Mouse (Mus musculus): Measurements from ENCODE around the gene Tmod2. TPM values are rescaled to one million over a fixed set of nuclear protein-coding genes. Genes with fewer than 3 reads are reported as not detected.
A peak's percentile ranks its signal among the peaks of the same experiment; 100 is the strongest.
"Not testable (repeated sequence)": the region's sequence is repeated elsewhere in the genome, so short reads cannot be mapped to it uniquely, and the experiment has no call there.

The Tmod2 gene
- 125 and 126 TPM in 2 replicates for total RNA-seq (2014; rRNA removed)
- polyA plus RNA-seq (2015; fragmentation: Nextera tagmentation; extraction: Ambion mirVana): 361 and 363 TPM in 2 replicates

DNA sequence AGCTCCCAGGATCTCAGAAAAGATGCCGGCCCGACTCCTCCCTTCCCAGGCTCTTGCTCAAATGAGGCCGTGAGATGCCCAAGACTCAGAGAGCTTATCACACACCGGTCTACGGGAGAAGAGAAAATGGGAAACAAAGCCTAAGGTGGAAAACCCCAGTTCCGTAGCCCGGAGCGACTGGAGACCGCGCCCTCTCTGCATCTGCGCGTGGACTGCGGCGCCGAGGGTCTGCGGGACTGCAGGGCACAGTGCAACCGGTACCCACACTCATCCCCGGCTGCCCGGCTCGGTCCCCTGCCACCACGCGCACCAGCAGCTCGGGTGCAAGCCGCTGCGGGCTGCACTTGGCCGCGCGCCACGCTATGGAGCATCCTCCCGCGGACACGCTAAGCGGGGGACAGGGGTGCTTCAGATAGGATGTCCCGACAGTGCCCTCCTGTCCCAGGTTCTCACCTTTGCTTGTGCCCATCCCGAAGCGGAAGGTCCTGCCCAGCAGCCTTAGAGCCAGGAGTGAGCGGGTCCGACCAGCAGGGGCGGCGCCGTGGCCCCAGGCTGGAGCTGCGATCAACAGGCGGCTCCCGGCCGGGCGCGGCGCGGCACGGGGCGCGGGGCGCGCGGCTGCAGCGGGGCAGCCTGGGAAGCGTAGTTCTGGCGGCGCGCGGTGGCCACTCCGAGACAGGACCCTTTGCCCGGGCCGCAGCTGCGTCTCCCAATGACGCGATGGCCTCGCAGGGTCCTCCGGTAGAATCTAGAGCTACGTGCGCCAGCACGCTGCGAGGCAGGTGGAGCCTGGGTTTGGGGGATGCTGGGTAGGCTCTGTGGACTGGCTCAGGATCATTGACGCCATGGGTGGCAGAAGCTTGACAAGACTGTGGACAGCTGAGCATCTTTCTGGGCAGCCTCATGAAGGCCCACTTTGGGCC is at the start of gene Tmod2:
TSS of gene Tmod2 (minus strand) at position 755 of the 923 bp plus-strand sequence.
- Histone ChIP-seq H3K27me3 (ENCODE audit: insufficient read depth, low read length) (no peaks in the 10 kb centered on the region), H3K36me3 (ENCODE audit: insufficient read depth, low read length) (no peaks in the 10 kb centered on the region), H3K4me2 (ENCODE audit: low read depth, low read length) (peak within 1 kb of the TSS; percentile 69), H3K9me3 (ENCODE audit: low read length) (no peaks in the 10 kb centered on the region), H3K27ac (peak within 1 kb of the TSS; percentile 95), H3K4me3 (ENCODE audit: low read length) (peak within 1 kb of the TSS; percentile 88), H3K9ac (replicated peaks; ENCODE audit: low read length) (peak within 1 kb of the TSS; percentile 90), H3K4me1 (ENCODE audit: insufficient read depth, low read length) (no peaks in the 10 kb centered on the region)
- ATAC-seq (peak; percentile 94), DNase-seq (ENCODE audit: low spot score) (peak; percentile 90)
- WGBS: 2% methylated on average over 74 of the region's 74 CpGs
- peak; percentile 43 for TF ChIP-seq CTCF (IDR thresholded peaks at IDR 0.05; ENCODE audit: low read depth)

DNA sequence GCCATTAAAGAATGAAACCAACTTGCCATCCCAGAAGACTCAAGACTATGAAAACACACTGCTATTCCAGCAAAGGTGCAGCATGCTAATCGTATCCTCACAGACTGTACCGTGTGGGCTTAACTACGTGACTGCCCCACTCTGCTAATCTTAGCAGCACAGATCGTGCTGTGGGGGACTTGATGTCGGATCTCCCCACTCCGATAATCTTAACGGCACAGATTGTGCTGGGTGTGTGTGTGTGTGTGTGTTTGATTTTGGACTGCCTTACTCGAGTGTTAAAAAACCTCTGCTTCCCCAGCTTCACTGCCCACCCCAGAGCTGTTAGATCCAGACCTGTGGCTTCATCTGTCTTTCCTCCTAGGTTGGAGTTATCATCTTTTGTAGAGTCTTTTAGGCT is 49.8 kb upstream of the Tmod2 start:
- Histone ChIP-seq H3K36me3 (ENCODE audit: insufficient read depth, low read length) (peaks cover 16% of the 10 kb centered on the region; the same call in 1 of the 2 replicates), H3K9me3 (ENCODE audit: low read length) (no peaks in the 10 kb centered on the region), H3K4me1 (ENCODE audit: insufficient read depth, low read length) (no peaks in the 10 kb centered on the region), H3K27me3 (ENCODE audit: insufficient read depth, low read length) (no peaks in the 10 kb centered on the region), H3K4me3 (ENCODE audit: low read length) (no peak overlapping the region), H3K4me2 (ENCODE audit: low read depth, low read length) (no peak overlapping the region), H3K9ac (replicated peaks; ENCODE audit: low read length) (no peak overlapping the region), H3K27ac (no peak overlapping the region)
- 94% methylated on average over 8 of the region's 8 CpGs for WGBS
- DNase-seq (ENCODE audit: low spot score): no peak
- no peak for ATAC-seq
- no peak for TF ChIP-seq CTCF (IDR thresholded peaks at IDR 0.05; ENCODE audit: low read depth)

DNA sequence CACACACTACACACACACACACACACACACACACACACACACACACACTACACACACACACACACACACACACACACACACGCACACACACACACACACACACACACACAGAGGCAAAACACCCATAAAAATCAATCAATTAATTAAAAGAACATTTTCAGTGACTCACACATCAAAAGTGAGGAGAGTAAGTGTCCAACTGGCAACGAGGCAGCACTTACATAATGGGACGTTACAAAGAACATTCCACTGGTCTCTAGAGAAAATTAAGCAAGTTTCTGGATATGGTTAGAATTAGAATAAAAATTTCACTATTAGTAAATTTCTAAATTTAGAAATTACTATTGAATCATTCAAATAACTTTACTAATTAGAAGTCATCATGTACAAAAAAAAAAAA is 45.3 kb upstream of the Tmod2 start:
- H3K4me3 ChIP-seq (ENCODE audit: low read length); H3K9ac ChIP-seq (replicated peaks; ENCODE audit: low read length); H3K4me2 ChIP-seq (ENCODE audit: low read depth, low read length); H3K4me1 ChIP-seq (ENCODE audit: insufficient read depth, low read length); H3K27me3 ChIP-seq (ENCODE audit: insufficient read depth, low read length); H3K9me3 ChIP-seq (ENCODE audit: low read length); DNase-seq (ENCODE audit: low spot score); H3K27ac ChIP-seq; ATAC-seq: not testable (repeated sequence)
- H3K36me3 ChIP-seq (ENCODE audit: insufficient read depth, low read length): peaks cover 30% of the 10 kb centered on the region
- WGBS: 75% methylated on average over 3 of the region's 3 CpGs

DNA sequence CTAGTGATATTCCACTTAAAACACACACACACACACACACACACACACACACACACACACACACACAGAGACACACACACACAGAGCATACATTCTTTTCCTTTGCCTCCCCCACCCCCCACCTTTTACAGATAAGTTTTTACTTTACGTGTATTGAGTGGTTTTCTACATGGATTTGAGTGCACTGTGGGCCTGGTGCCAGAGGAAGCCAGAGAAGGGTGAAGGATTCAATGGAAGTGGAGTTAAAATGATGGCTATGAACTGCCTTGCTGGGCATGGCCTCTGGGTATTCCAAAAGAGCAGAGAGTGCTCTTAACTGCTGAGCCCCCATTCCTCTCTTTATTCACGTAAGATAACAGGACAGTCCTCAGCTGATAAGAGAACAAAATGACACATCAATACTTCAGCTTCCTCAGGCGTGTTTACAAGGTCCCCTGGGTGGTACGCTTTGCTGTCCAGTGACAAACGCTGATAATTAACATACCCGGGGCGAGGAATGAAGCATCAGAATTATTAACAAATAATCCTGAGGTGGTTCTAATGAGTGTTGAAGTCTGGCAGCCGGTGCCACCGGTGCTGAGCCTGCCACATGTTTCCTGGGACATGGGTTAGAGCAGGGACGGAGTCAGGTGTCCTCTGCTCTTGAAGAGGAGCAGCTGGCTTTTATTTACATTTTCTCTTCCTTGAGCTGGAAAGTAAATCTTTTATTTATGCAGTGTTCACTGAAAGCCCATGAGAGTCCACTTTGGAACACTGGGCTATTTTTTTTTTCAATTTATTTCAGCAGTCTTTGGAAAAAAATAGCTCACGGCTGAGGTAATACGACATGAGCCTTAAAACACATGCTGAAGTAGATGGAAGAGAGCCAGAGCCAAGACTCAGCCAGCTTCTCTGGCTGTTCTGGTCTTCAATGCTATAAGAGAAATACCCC is 43.1 kb upstream of the Tmod2 start:
- ATAC-seq (no peak), DNase-seq (ENCODE audit: low spot score) (no peak)
- no peak overlapping the region for H3K4me3 ChIP-seq (ENCODE audit: low read length)
- H3K27me3 ChIP-seq (ENCODE audit: insufficient read depth, low read length): no peaks in the 10 kb centered on the region
- no peak for TF ChIP-seq CTCF (IDR thresholded peaks at IDR 0.05; ENCODE audit: low read depth)
- no peaks in the 10 kb centered on the region for H3K9me3 ChIP-seq (ENCODE audit: low read length)
- H3K9ac ChIP-seq (replicated peaks; ENCODE audit: low read length): no peak overlapping the region
- H3K27ac ChIP-seq: no peak overlapping the region
- no peaks in the 10 kb centered on the region for H3K4me1 ChIP-seq (ENCODE audit: insufficient read depth, low read length)
- H3K36me3 ChIP-seq (ENCODE audit: insufficient read depth, low read length): peaks cover 20% of the 10 kb centered on the region
- no peak overlapping the region for H3K4me2 ChIP-seq (ENCODE audit: low read depth, low read length)
- 45% methylated on average over 12 of the region's 12 CpGs for WGBS

DNA sequence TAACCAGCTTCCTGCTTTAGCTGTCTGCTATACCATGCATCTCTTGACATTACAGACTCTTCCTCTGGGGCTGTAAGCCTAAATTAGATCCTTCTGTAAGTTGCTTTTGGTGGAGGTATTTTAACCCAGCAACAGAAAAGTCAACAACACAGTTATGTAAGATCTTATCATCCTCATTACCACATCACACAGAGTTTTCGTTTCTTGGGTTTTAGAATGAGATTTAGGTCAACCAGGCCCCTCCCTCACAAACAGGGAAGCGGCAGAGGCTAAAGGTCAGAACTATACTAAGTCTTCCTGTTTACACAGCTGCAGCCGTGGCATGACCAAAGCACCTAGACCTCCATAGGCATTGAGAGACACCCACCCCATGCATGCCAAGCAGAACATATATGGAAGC is 34.3 kb upstream of the Tmod2 start:
- WGBS: 71% methylated on average over 3 of the region's 3 CpGs
- ATAC-seq (no peak), DNase-seq (ENCODE audit: low spot score) (no peak)
- H3K9ac ChIP-seq (replicated peaks; ENCODE audit: low read length): no peak overlapping the region
- H3K27me3 ChIP-seq (ENCODE audit: insufficient read depth, low read length): no peaks in the 10 kb centered on the region
- no peak for TF ChIP-seq CTCF (IDR thresholded peaks at IDR 0.05; ENCODE audit: low read depth)
- H3K4me3 ChIP-seq (ENCODE audit: low read length): no peak overlapping the region
- H3K4me1 ChIP-seq (ENCODE audit: insufficient read depth, low read length): no peaks in the 10 kb centered on the region
- no peak overlapping the region for H3K27ac ChIP-seq
- no peak overlapping the region for H3K4me2 ChIP-seq (ENCODE audit: low read depth, low read length)
- no peaks in the 10 kb centered on the region for H3K9me3 ChIP-seq (ENCODE audit: low read length)
- peaks cover 41% of the 10 kb centered on the region for H3K36me3 ChIP-seq (ENCODE audit: insufficient read depth, low read length)

DNA sequence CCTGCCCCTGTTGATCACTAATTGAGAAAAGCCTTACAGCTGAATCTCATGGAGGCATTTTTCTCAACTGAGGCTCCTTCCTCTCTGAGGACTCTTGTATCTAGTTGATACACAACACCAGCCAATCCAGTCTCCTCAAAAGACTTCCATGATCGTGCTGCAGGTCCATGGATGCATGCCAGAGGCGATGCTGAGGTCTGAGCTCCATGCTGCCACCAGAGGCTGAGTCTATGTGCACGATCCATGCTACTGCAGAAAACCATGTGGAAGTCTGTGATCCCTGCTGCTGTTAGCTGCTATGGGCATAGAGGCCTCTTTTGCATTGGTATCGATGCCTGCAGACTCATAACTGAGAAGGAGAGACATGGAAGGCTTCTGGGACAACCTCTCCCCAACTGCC is 23.1 kb upstream of the Tmod2 start:
- ATAC-seq (no peak), DNase-seq (ENCODE audit: low spot score) (peak; percentile 39)
- H3K9ac ChIP-seq (replicated peaks; ENCODE audit: low read length): no peak overlapping the region
- H3K27ac ChIP-seq: no peak overlapping the region
- H3K9me3 ChIP-seq (ENCODE audit: low read length): no peaks in the 10 kb centered on the region
- no peaks in the 10 kb centered on the region for H3K27me3 ChIP-seq (ENCODE audit: insufficient read depth, low read length)
- no peak overlapping the region for H3K4me3 ChIP-seq (ENCODE audit: low read length)
- no peaks in the 10 kb centered on the region for H3K4me1 ChIP-seq (ENCODE audit: insufficient read depth, low read length)
- TF ChIP-seq CTCF (IDR thresholded peaks at IDR 0.05; ENCODE audit: low read depth): peak; percentile 38
- peaks cover 9% of the 10 kb centered on the region; the same call in 1 of the 2 replicates for H3K36me3 ChIP-seq (ENCODE audit: insufficient read depth, low read length)
- no peak overlapping the region for H3K4me2 ChIP-seq (ENCODE audit: low read depth, low read length)
- WGBS: 64% methylated on average over 4 of the region's 4 CpGs

Measured in hindbrain, postnatal 0 days (tissue).